Mouse (Mus musculus): Measurements from ENCODE around the gene Sectm1a. TPM values are rescaled to one million over a fixed set of nuclear protein-coding genes. Genes with fewer than 3 reads are reported as not detected.

Gene Sectm1a
- total and polyA plus RNA-seq, 2 experiments from 2014 or later, result not detected

DNA sequence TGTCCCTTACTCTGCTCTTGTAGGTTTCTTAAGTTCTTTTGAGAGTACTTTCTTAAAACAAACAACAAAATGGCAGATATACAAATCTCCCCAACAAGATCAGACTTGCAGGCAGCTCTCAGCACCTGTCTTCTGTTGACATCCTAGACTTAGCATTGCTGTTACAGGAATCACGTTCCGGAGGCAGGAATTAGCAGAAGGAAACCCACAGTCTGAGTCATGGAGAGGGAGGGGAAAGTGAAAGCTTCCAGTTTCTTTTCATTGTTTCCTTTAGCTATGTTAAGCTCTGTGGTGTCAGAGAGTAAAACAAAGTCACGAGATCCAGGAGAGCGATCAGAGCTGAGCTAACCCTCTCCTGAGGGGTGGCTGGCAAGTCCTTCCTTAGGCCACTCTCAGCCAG, 9.9 kb upstream of the Sectm1a start:
- Histone ChIP-seq H3K36me3 (ENCODE audit: insufficient read depth, low read length) (no peaks in the 10 kb centered on the region), H3K27me3 (ENCODE audit: insufficient read depth, low read length) (no peaks in the 10 kb centered on the region), H3K4me2 (ENCODE audit: low read depth, low read length) (no peak overlapping the region), H3K9ac (replicated peaks; ENCODE audit: low read length) (no peak overlapping the region), H3K4me3 (ENCODE audit: low read length) (no peak overlapping the region), H3K27ac (no peak overlapping the region), H3K4me1 (ENCODE audit: insufficient read depth, low read length) (no peaks in the 10 kb centered on the region), H3K9me3 (ENCODE audit: low read length) (no peaks in the 10 kb centered on the region)
- DNase-seq (ENCODE audit: low spot score), result no peak
- TF ChIP-seq CTCF (IDR thresholded peaks at IDR 0.05; ENCODE audit: low read depth), result no peak
- WGBS, result 81% methylated on average over 4 of the region's 4 CpGs
- ATAC-seq, result no peak

DNA sequence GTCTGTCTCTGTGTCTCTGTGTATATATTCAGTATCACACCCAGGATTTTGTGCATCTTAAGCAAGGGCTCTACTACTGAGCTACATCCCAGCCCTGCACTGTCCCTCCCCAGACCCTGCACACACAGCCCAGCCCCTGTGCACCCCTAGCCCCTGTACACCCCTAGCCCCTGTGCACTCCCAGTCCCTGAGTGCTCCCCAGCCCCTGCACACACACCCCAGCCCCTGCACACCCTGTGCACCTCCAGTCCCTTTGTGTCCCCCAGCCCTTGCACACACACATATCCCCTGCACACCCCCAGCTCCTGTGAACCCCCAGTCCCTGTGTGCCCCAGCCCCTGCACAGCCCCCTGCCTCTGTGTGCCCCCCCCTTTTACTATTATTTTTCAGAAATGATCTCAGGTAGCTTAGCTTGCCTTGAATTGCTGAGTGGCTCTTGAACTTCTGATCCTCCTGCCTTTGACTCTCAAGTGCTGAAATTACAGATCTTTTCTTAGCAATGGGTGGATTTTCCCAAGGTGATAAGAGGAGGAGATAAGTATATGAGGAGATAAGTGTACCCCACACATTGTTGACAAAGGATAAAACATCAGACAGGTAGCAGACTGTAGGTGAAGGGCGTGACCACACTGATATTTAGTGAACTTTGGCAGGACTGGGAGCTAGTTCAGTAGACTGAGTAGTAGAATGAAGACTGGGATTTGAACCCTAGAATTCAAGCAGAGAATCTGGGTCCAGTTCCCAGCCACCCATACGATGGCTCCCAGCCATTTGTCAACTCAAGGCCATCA, 8.9 kb upstream of the Sectm1a start:
- Histone ChIP-seq H3K9me3 (ENCODE audit: low read length) (no peaks in the 10 kb centered on the region), H3K4me2 (ENCODE audit: low read depth, low read length) (no peak overlapping the region), H3K9ac (replicated peaks; ENCODE audit: low read length) (no peak overlapping the region), H3K4me3 (ENCODE audit: low read length) (no peak overlapping the region), H3K27ac (no peak overlapping the region), H3K4me1 (ENCODE audit: insufficient read depth, low read length) (no peaks in the 10 kb centered on the region), H3K27me3 (ENCODE audit: insufficient read depth, low read length) (no peaks in the 10 kb centered on the region), H3K36me3 (ENCODE audit: insufficient read depth, low read length) (no peaks in the 10 kb centered on the region)
- no peak for TF ChIP-seq CTCF (IDR thresholded peaks at IDR 0.05; ENCODE audit: low read depth)
- WGBS, result 87% methylated on average over 2 of the region's 2 CpGs
- DNase-seq (ENCODE audit: low spot score), result no peak
- ATAC-seq, result no peak

DNA sequence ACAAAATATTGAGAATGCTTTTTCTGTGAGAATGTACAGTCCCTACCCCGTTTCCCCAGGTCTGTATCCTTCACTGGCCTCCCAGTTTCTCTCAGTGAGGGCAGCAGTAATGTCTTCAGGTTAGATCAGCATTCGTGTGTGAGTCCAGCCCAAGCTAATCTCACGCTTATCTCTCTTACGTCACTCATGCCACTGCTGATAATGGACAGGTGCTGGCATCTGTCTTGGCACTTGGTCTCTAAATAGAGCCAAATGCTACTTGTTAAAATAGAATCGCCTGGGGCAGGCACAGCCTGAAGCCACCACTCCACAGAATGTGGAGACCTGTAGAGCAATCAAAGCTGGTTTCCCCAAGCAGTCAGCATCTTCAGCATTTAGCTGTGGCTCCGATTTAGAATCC, 8.0 kb upstream of the Sectm1a start:
- H3K4me3 ChIP-seq (ENCODE audit: low read length), result no peak overlapping the region
- H3K4me2 ChIP-seq (ENCODE audit: low read depth, low read length), result no peak overlapping the region
- H3K9ac ChIP-seq (replicated peaks; ENCODE audit: low read length), result no peak overlapping the region
- TF ChIP-seq CTCF (IDR thresholded peaks at IDR 0.05; ENCODE audit: low read depth), result no peak
- no peaks in the 10 kb centered on the region for H3K27me3 ChIP-seq (ENCODE audit: insufficient read depth, low read length)
- 82% methylated on average over 6 of the region's 6 CpGs for WGBS
- no peaks in the 10 kb centered on the region for H3K4me1 ChIP-seq (ENCODE audit: insufficient read depth, low read length)
- no peaks in the 10 kb centered on the region for H3K9me3 ChIP-seq (ENCODE audit: low read length)
- H3K36me3 ChIP-seq (ENCODE audit: insufficient read depth, low read length), result no peaks in the 10 kb centered on the region
- DNase-seq (ENCODE audit: low spot score) (no peak), ATAC-seq (no peak)
- no peak overlapping the region for H3K27ac ChIP-seq

- TF ChIP-seq CTCF (IDR thresholded peaks at IDR 0.05; ENCODE audit: low read depth), result no peak
- DNase-seq (ENCODE audit: low spot score) (no peak), ATAC-seq (no peak)
- Histone ChIP-seq H3K4me1 (ENCODE audit: insufficient read depth, low read length) (no peaks in the 10 kb centered on the region), H3K9ac (replicated peaks; ENCODE audit: low read length) (no peak overlapping the region), H3K9me3 (ENCODE audit: low read length) (no peaks in the 10 kb centered on the region), H3K4me2 (ENCODE audit: low read depth, low read length) (no peak overlapping the region), H3K27me3 (ENCODE audit: insufficient read depth, low read length) (no peaks in the 10 kb centered on the region), H3K27ac (no peak overlapping the region), H3K4me3 (ENCODE audit: low read length) (no peak overlapping the region), H3K36me3 (ENCODE audit: insufficient read depth, low read length) (no peaks in the 10 kb centered on the region)
- WGBS, result 72% methylated on average over 4 of the region's 4 CpGs
Measured at GRCm38 (mm10) chr11:121086296-121086695, 5.3 kb upstream of the Sectm1a start.

- Histone ChIP-seq H3K4me2 (ENCODE audit: low read depth, low read length) (no peak overlapping the region), H3K9ac (replicated peaks; ENCODE audit: low read length) (no peak overlapping the region), H3K9me3 (ENCODE audit: low read length) (no peaks in the 10 kb centered on the region), H3K27me3 (ENCODE audit: insufficient read depth, low read length) (no peaks in the 10 kb centered on the region), H3K4me1 (ENCODE audit: insufficient read depth, low read length) (no peaks in the 10 kb centered on the region), H3K27ac (no peak overlapping the region), H3K4me3 (ENCODE audit: low read length) (no peak overlapping the region), H3K36me3 (ENCODE audit: insufficient read depth, low read length) (no peaks in the 10 kb centered on the region)
- 81% methylated on average over 5 of the region's 5 CpGs for WGBS
- ATAC-seq (no peak), DNase-seq (ENCODE audit: low spot score) (no peak)
- TF ChIP-seq CTCF (IDR thresholded peaks at IDR 0.05; ENCODE audit: low read depth), result no peak
Measured at GRCm38 (mm10) chr11:121085181-121085580, 4.2 kb upstream of the Sectm1a start.

- Histone ChIP-seq H3K4me2 (ENCODE audit: low read depth, low read length) (no peak overlapping the region), H3K36me3 (ENCODE audit: insufficient read depth, low read length) (no peaks in the 10 kb centered on the region), H3K27me3 (ENCODE audit: insufficient read depth, low read length) (no peaks in the 10 kb centered on the region), H3K4me3 (ENCODE audit: low read length) (no peak overlapping the region), H3K4me1 (ENCODE audit: insufficient read depth, low read length) (no peaks in the 10 kb centered on the region), H3K27ac (no peak overlapping the region), H3K9ac (replicated peaks; ENCODE audit: low read length) (no peak overlapping the region), H3K9me3 (ENCODE audit: low read length) (no peaks in the 10 kb centered on the region)
- no peak for TF ChIP-seq CTCF (IDR thresholded peaks at IDR 0.05; ENCODE audit: low read depth)
- DNase-seq (ENCODE audit: low spot score), result no peak
- ATAC-seq, result no peak
- 79% methylated on average over 6 of the region's 6 CpGs for WGBS
Measured at GRCm38 (mm10) chr11:121082857-121083500, 2.0 kb upstream of the Sectm1a start.

DNA sequence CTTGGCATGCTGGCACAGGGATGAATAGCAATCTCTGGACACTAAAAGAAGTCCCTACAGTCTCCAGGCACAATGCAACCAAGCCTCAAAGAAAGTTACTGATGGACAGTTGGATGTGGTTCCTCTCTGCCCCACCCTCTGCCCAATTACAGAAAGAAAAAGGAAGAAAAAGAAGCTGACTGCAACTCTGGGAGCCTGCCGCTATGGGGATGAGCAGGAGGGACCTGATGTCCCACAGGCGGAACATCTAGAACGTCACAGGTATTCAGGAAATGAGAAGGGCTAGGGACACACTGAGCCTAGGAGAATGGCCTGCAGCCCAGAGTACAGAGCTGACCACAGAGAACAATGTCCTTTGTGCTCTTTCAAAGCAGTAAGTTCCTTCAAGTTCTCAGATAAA, 1.2 kb upstream of the Sectm1a start:
- Histone ChIP-seq H3K4me3 (ENCODE audit: low read length) (no peak overlapping the region), H3K27me3 (ENCODE audit: insufficient read depth, low read length) (no peaks in the 10 kb centered on the region), H3K9me3 (ENCODE audit: low read length) (no peaks in the 10 kb centered on the region), H3K4me2 (ENCODE audit: low read depth, low read length) (no peak overlapping the region), H3K27ac (no peak overlapping the region), H3K4me1 (ENCODE audit: insufficient read depth, low read length) (no peaks in the 10 kb centered on the region), H3K36me3 (ENCODE audit: insufficient read depth, low read length) (no peaks in the 10 kb centered on the region), H3K9ac (replicated peaks; ENCODE audit: low read length) (no peak overlapping the region)
- ATAC-seq (no peak), DNase-seq (ENCODE audit: low spot score) (no peak)
- TF ChIP-seq CTCF (IDR thresholded peaks at IDR 0.05; ENCODE audit: low read depth), result no peak
- WGBS, result 79% methylated on average over 3 of the region's 3 CpGs

All from hindbrain, postnatal 0 days (tissue).